Mouse (Mus musculus): ENCODE results near the gene Eaf2.
A peak's percentile ranks its signal among the peaks of the same experiment; 100 is the strongest.
"Not testable (repeated sequence)": the region's sequence is repeated elsewhere in the genome, so short reads cannot be mapped to it uniquely, and the experiment has no call there.

Eaf2 gene

GRCm38 (mm10) chr16:36874583-36875275 lies at the start of gene Eaf2, which contains the start of gene Golgb1:
Gene Eaf2, minus strand, starts transcription at chr16:36875003.
Gene Golgb1, plus strand, starts transcription at chr16:36875140.
- DNase-seq: peak; percentile 99

GRCm38 (mm10) chr16:36924312-36924711 lies 49.5 kb upstream of the Eaf2 start:
- no peak for DNase-seq

- DNase-seq: no peak
Observed at GRCm38 (mm10) chr16:36921980-36922379, 47.2 kb upstream of the Eaf2 start.

- DNase-seq: no peak
Observed at GRCm38 (mm10) chr16:36921067-36921613, 46.3 kb upstream of the Eaf2 start.

GRCm38 (mm10) chr16:36920410-36920809 lies 45.6 kb upstream of the Eaf2 start:
- DNase-seq: no peak

- no peak for DNase-seq
Observed at GRCm38 (mm10) chr16:36918505-36918904, 43.7 kb upstream of the Eaf2 start.

- no peak for DNase-seq
Observed at GRCm38 (mm10) chr16:36914195-36914594, 39.4 kb upstream of the Eaf2 start.

GRCm38 (mm10) chr16:36912311-36912710 lies 37.5 kb upstream of the Eaf2 start:
- no peak for DNase-seq

- no peak for DNase-seq
Observed at GRCm38 (mm10) chr16:36911909-36912308, 37.1 kb upstream of the Eaf2 start.

GRCm38 (mm10) chr16:36903156-36903555 lies 28.4 kb upstream of the Eaf2 start:
- no peak for DNase-seq

GRCm38 (mm10) chr16:36896712-36897111 lies 21.9 kb upstream of the Eaf2 start:
- DNase-seq: no peak

- DNase-seq: no peak
Observed at GRCm38 (mm10) chr16:36893317-36893716, 18.5 kb upstream of the Eaf2 start.

GRCm38 (mm10) chr16:36891415-36891814 lies 16.6 kb upstream of the Eaf2 start:
- DNase-seq: no peak

GRCm38 (mm10) chr16:36890559-36890958 lies 15.8 kb upstream of the Eaf2 start:
- no peak for DNase-seq

- no peak for DNase-seq
Observed at GRCm38 (mm10) chr16:36887546-36887945, 12.7 kb upstream of the Eaf2 start.

GRCm38 (mm10) chr16:36885912-36886311 lies 11.1 kb upstream of the Eaf2 start:
- DNase-seq: no peak

GRCm38 (mm10) chr16:36884881-36885280 lies 10.1 kb upstream of the Eaf2 start:
- DNase-seq: no peak

GRCm38 (mm10) chr16:36882737-36883343 lies 8.0 kb upstream of the Eaf2 start:
- peak; percentile 69 for DNase-seq

GRCm38 (mm10) chr16:36877316-36877715 lies 2.5 kb upstream of the Eaf2 start:
- no peak for DNase-seq

GRCm38 (mm10) chr16:36875276-36875851 lies 561 bp upstream of the Eaf2 start:
- DNase-seq: no peak

GRCm38 (mm10) chr16:36869442-36869841 lies 5.4 kb downstream of the Eaf2 start:
- no peak for DNase-seq

- DNase-seq: no peak
Observed at GRCm38 (mm10) chr16:36863585-36863984, 11.2 kb downstream of the Eaf2 start.

GRCm38 (mm10) chr16:36851202-36851601 lies 23.6 kb downstream of the Eaf2 start:
- DNase-seq: no peak

GRCm38 (mm10) chr16:36846894-36847293 lies 27.9 kb downstream of the Eaf2 start:
- not testable (repeated sequence) for DNase-seq

Measured in cerebellum, adult 9-11 months (tissue).